Mouse (Mus musculus): Measurements from ENCODE around the gene Macf1.
A peak's percentile ranks its signal among the peaks of the same experiment; 100 is the strongest.
"Not testable (repeated sequence)": the region's sequence is repeated elsewhere in the genome, so short reads cannot be mapped to it uniquely, and the experiment has no call there.

The Macf1 gene

DNA sequence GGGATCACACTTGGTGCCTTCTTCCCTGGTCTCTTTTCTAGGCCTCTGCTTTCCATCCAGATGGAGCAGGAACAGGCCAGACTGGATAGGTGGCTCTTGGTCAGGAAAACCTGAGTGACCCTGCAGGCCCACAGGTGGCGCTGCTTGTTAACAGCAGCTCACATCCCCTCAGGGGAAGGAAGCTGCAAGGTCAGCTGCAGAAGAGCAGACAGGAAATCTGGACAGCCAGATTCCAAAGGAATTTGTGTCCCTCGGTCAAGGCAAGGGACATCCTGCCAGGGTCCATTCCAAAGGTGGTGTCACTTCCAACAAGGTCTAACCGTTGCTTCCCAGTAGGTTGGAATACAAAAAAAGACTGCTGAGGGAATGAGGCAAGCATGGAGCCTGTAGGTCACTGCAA is 50.8 kb downstream of the Macf1 start:
- DNase-seq, result peak; percentile 66

DNA sequence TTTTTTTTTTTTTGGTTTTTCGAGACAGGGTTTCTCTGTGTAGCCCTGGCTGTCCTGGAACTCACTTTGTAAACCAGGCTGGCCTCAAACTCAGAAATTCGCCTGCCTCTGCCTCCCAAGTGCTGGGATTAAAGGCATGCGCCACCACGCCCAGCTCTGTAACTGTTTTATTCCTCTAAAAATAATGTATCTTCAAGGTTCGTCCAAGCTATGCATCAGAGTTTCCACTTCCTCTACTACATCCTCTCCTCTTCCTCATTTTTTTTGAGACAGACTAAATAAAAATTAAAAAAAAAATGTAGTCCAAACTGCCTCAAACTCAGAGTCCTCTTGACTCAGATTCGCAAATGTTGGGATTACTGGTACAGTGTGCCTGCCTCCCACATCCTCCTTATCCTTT is 52.0 kb downstream of the Macf1 start:
- DNase-seq, result not testable (repeated sequence)

DNA sequence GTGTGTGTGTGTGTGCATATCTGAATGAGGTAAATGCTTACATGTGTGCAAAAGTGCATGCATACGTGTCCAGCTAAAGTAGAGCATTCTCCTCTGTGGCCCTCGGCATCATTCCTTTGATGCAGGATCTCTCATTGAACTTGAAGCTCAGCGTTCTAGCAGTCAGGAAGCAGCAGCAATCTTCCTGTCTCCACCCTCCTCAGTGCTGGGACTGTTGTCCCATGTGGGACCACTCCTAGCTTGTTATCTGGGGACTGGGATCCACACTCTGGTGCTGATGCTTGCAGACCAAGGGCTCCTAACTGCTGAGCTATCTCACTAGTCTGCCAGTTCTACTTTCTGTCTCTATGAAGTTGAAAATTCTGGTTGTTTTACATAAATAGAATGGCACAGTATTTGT is 52.5 kb downstream of the Macf1 start:
- DNase-seq, result no peak

DNA sequence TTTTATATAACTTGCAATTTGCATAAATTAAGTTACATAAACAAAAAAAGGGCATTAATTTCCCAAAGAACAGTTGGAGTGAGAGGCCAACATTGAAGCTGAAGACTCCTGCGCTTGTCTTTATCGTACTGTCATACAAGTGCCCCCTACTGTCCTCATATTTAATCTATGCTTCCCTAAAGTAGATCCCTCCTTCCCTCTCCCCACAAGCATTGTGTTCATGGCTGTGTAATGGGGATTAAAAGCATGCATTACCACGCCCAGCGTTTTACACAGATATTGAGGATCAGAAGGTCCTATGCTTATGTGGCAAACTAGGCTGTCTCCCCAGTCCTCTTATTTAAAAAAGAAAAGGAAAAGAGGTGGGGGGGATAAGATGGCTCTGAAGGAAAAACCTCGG is 56.5 kb downstream of the Macf1 start:
- no peak for DNase-seq

DNA sequence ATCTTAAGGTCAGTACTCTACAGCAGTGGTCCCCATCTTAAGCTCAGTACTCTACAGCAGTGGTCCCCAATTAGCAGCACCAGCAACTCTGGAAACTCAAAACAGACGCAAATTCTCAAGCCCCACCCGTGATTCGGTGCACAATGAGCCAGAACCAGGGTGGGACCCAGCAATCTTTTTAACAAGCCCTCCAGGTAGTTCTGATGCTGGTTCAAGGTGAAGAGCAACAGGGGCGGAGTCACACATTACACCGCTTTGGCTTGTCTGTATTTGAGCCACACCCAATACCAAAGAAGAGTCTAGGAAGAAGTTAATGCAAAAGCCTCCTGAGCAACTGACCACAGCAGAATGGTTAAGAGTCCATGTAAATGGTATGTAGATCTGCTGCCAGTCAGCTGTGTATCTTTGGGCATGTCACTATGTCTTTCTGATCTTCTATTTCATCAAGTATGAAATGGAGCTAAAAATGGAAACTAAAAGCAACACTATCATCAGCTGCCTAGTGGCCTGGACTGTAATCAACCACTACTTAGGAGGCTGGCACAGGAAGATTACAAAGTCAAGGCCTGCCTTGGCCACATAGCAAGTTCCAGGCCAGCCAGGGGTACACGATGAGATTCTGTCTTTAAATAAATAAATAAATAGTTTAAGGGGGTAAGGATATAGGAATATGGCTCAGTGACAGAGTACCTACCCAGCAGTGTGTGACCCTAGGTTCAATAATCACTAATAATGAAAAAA is 58.7 kb downstream of the Macf1 start:
- DNase-seq, result no peak

DNA sequence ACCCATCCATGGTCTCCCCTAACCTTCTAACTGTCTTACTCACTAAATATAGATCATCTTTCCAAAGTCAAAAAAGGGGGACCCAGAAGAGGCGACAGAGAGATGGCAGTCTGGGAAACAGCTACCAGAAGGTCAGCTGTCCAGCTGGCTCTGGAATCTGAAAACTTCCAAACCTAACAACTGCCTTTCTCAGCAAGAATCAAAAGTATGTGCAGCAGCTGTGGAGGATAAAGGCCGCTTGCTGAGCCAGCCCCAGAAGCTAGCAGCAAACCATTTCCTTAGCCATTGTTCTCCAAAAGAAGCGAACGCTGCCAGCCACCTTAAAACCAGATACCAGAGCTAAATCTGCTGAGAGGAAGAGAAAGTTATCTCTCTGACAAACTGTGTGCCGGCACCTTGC is 59.7 kb downstream of the Macf1 start:
- no peak for DNase-seq

DNA sequence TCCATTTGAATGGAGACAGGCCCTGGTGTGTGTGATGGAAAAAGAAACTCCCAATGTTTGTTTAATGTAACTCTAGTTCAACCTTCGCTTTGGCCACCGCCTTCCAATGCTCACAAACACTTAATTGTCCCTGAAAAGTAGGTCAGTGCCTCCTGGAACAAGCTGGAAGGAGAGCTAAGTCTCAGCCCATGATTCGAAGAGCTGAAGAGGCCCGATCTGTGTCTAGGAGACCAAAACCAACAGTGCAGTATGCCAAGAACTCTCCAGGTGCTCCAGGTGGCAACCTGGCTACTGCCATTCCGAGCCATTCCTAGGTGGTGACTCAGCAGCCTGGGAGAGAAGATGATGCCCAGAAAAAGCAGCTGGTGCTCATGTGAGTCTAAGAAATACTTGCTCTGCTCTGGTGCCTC is 60.4 kb downstream of the Macf1 start:
- DNase-seq, result no peak

DNA sequence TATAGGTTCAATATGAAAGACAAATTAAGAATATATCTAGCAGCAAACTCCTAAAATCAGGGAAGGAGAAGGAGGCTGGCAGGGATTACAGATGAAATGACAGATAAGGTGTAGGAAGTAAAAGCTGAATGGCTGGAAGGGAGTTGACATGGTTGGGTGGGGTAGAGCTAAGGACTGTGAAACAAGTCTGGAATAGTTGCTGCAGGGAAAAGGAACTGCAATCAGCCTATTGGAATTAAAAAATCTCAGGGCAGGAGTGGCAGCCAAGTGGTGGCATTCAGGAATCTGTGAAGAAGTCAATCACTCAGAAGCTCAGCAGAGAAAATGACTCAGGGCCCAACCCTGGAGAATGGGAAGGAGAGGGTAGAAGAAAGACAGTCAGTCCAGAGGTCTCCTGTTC is 62.4 kb downstream of the Macf1 start:
- DNase-seq, result no peak

DNA sequence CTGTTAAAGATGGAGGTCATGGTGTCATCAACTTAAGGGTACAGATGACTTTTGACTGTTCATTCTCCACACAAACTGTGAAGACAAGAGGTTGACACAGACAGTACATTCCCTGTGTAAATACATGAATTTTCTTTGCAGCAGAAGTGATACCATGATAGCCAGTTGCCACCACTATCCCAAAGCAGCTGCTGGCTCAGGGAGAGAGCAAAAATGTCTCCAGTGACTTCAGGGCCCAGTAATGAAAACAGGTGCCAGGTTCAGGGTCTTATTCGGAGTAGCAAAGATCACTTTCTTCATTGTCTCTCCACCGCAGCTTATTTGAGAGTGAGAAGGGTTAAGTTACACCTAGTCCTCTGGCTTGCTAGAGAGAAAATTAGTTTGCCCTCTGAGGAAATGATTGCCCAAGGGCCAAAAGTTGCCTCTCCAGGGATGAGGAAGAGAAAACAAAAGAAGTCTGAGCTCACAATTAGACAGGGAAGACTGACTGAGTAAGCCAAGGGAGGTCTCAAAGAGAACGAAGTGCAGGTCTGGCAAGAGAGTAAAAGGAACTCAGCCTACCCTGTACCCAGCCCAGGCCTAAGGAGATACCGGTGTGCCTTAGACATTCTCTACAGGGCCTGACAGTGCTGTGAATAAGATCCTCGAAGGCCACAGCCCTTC is 66.3 kb downstream of the Macf1 start:
- DNase-seq, result no peak

DNA sequence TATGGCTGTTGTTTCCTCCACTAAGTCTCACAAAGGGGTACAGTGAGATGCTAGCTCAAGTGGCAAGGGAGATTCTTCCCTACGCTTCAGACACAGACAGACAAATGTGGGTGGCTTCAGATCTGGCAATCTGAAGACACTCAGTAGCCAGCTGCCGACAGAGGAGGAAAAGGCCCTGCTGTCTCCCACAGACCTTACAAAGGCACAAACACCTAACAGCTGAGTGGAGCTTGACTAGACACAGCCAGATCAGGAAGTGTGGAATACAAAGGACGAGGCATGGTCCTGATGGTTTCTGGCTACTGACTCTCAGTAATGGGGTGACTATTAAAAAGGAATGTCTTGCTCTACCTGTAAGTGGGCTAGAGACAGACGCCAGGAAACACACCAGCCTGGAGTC is 67.2 kb downstream of the Macf1 start:
- DNase-seq, result no peak

DNA sequence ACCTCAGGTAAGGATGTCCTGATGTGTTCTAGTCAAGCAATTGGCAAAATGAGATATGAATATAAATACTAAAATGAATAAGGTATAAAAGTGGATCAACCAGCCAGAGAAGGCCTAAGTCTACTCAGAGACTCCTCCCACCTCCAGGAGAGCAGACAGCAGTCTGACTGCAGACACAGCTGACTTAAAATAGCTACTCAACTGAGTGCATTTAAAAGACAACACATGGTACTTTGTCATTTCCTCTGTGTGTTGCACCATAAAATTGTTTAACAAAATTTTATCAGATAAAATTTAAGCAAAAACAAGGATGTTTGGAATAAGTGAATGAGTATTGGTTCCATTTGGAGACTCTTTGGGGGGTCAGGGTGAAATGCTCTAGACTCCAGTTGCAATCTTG is 67.7 kb downstream of the Macf1 start:
- DNase-seq, result no peak

DNA sequence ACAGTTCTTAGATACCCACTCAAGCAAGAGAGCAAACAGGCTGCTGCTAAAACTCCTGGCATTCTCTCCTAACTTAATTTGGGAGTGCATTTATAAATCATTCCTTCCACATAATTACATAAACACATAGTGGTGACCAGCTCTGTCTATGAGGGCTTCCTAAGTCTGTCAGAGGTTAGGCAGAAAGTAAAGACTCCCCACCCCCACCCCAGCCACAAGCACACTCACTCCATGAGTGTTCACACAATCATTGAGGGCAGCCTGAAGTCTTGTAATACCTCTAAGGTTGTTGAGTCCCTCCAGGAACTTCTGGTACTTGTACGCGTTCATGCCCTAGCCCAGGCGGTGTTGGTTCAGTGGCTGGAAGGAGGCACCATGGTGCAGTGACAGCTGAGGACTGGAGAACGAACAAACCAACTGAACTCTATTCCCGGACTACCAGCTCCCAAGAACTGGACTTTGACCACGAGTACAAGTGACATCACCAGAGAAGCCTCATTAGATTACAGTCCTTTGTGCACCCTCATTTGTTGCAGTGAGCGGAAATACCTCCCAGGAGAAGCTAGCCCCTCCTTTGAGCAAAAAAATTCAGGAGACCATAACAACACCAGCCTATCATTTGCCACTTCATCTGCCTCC is 70.7 kb downstream of the Macf1 start:
- DNase-seq, result peak; percentile 66

DNA sequence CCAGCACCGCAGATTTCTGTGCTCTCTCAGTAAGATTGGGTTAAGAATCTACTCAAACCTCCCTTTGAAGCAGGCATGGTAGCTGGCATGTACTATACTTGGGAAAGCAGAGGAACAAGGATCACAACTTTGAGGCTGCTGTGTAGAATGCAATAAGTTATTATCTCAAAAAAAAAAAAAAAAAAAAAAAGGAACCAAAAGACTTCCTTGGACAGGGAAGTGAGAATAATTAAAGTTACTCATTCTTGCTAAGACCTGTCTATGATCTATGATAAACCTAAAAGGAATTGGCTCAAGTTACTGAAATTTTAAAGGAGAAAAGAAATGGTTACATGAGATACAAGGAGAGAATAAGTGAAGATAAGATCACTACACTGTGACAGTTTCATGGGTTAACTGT is 72.2 kb downstream of the Macf1 start:
- DNase-seq, result no peak

DNA sequence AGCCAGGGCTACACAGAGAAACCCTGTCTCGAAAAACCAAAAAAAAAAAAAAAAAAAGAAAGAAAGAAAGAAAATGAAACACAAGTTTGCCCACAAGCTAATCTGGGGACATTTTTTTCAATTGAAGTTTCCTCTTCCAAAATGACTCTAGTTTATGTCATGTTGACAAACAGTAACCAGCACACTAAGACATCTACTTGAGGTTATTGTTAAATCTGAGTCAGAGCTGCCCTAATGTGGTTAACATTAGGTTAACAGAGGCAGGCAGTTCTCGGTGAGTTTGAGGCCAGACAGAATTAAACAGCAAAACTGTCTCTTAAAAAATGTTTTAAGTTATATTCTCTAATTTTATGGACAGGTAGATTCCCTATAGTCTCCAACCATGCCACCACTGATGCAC is 72.9 kb downstream of the Macf1 start:
- no peak for DNase-seq

DNA sequence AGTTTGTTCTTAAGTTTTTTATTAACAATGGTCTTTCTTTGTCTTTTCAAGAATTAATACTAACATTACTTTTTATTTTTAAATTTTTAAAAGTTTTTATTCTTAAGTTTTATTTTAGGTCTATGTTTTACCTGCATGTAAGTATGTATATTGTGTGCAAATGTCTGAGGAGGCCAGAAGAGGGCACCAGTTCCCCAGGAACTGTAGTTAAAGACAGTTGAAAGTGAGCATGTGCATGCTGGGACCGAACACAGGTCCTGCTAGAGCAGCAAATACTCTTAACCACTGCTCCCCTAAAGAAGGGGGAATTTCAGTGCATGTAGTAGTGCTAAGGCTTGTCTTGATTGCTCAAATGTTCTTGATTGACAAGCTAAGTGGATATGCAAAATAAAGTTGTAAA is 77.0 kb downstream of the Macf1 start:
- no peak for DNase-seq

DNA sequence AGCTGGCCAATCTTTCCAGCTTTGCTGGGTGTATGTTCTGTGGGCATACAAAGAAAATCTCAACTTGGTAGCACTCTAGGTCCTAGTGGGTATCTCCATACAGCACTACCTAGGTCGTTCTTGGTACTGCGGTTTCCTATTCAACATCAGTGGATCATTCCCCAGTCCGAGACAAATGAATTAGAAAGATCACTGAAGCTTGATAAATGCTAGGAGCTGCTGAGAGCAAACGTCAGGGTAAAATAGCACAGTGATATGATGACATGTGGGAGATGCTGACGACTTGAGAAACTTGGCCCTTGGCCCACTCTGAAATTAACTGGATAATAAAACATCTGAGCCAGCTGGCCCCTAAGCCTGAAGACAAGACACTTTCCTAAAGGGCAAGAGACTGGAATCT is 78.2 kb downstream of the Macf1 start:
- peak; percentile 45 for DNase-seq

DNA sequence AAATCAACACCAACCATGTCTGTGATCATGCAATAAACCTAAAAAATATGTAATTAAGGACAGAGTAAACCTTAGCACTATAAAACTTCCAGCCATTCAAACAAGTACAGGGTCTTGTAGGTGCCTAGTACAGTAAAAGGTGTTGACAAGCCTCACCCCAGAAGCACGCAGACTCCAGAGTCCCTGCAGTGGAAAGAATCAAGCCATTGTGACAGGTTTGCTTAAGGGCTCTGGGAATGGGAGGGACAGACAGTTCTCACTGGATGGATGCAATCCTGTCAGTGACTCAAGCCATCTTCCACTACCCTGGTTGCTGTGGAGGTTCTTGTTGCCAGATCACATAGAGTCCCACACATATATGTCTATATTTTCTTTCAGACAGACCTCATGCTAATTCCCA is 78.9 kb downstream of the Macf1 start:
- DNase-seq, result no peak

DNA sequence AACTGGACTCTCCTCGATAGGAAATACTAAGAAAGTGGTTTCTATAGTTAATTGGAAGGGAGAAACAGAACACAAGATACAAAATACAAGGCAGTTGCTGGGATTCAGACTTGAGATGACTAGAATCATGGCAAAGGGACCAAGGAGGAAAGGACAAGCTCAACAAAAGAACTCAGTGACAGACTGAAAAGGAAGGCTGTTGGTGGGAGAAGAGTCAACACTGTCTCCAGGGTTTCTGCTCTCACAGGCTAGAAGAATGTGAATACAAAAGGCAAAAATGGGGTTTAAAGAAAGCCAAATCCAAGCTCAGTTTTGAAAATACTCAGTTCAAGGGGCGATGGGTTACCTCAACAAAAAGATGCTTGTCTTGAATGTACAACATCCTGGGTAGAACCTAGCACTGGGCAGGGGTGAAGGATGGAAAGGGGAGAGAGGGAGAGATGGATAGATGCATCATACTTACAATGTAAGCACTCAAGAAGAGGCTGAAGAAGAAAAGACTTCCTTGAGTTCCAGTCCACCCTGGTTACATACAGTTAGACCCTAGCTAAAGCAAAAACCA is 81.4 kb downstream of the Macf1 start:
- DNase-seq, result no peak

DNA sequence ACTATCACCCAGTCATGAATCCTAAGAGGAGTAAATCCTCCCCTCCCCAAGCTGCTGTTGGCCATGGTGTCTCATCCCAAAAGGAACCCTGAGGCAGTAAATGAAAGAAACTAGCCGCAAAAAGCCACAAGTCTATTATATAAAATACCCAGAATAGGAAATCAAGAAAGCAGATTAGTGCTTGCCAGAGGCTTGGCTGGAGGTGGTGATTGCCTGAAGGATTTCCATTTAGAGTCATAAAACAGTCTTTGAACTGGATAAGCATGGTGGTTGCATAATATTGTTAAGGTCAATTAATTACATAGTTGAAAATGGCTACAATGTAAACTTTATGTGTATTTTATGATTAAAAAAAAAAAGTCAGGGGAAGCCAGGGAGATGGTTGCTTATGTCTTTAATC is 83.1 kb downstream of the Macf1 start:
- DNase-seq, result no peak

DNA sequence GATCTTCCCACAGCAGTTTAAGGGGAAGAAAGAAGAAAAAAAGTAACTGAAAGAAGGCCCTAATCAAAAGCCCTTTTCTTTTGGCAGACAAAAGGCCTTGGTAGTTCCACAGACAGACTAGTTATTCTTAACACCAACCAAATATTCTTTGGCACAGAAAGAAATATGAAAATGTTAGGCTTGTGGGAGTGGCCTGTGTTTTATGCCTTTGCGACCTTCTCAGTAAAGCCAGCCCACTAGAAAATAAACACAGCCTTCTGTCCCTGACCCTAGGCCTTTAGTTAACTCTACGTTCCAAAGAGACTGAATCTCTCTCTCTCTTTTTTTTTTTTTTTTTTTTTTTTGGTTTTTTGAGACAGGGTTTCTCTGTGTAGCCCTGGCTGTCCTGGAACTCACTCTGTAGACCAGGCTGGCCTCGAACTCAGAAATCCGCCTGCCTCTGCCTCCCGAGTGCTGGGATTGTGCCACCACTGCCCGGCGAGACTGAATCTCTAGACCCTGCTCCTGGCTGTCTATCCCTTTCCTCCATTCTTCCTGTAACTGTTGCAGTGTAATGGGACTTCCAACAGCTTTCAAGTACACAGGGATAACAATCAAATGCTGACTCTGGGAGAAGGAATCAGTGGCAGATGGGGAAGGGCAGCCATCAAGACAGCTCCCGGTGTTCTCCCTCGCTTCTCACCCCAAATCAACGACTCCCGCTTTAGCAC is 85.5 kb downstream of the Macf1 start:
- DNase-seq, result no peak

DNA sequence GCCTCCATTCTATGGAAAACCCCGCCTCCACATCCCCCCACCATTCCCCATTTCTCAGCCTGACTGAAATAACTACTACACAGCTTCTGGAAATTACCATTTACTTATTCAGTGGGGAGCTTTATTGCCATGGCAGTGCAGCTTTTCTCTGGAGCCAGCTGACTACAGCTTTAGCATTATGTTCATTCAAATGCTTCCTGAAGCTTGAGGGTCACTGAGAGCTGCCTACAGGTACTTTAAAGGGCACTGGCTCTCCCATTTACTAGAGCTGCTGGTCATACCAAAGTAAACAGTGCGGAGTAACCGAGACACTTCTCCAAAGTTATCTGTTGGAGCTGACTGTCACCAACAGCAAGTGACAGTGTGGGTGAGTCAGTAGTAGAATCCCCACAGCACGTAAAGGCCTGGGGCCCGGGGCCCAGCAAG is 89.8 kb downstream of the Macf1 start:
- no peak for DNase-seq

DNA sequence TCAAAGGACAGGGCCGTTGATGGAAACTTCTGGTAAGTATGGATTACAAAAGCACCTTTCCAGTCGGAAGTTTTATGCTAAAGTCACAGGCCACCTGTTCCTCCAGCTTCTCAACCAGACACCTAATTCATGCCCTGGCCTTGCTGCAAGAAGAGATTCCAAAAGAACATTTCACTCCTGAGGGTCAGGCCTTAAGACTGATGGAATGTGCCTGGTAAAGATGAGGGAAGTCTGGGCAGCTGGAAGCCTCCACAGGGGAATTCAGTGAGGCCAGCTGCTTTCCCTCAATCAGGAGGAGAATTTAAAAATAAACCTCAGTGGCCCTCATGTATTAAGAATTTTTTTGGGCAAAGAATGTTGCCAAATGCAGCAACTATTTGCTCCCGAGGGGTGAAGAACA is 90.5 kb downstream of the Macf1 start:
- no peak for DNase-seq

DNA sequence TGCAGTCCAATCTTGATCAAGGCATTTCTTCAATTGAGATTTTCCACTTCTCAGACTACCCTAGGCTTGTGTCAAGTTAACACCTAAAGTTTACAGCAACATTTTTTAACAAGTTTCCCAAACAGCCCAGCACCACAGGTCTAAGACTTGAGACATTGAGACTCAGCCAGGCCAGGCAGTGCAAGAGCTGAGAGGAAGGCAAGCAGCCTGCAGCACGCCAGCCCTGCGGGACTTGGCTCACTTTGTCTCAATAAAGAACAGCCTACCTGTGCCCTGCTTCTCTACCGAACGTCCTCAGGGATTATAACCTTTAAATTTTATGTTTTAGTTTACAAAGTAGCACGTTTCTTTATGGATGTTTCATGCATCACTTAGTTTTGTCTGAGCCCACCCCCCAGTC is 92.1 kb downstream of the Macf1 start:
- no peak for DNase-seq
